Mouse (Mus musculus): ENCODE measurements around the gene Atp2b1. TPM values are rescaled to one million over a fixed set of nuclear protein-coding genes. Genes with fewer than 3 reads are reported as not detected.

Atp2b1 gene
- polyA plus RNA-seq, 1 experiment from 2014 or later: 127 TPM

GRCm38 (mm10) chr10:99004866-99005265, 90.7 kb downstream of the Atp2b1 start:
- no peaks in the 10 kb centered on the region for H3K4me1 ChIP-seq
- H3K4me3 ChIP-seq: no peak overlapping the region
- peaks cover 61% of the 10 kb centered on the region for H3K36me3 ChIP-seq
- no peaks in the 10 kb centered on the region for H3K9me3 ChIP-seq
- ATAC-seq (ENCODE audit: insufficient number of reproducible peaks, insufficient read depth, low FRiP score, low TSS enrichment, low read depth): no peak
- no peak overlapping the region for H3K9ac ChIP-seq
- H3K4me2 ChIP-seq: no peak overlapping the region
- WGBS: 85% methylated on average over 3 of the region's 3 CpGs
- no peaks in the 10 kb centered on the region for H3K27me3 ChIP-seq
- H3K27ac ChIP-seq: no peak overlapping the region

- Histone ChIP-seq H3K27ac (no peak overlapping the region), H3K4me2 (no peak overlapping the region), H3K4me3 (no peak overlapping the region), H3K9ac (no peak overlapping the region), H3K36me3 (peaks cover 30% of the 10 kb centered on the region), H3K27me3 (no peaks in the 10 kb centered on the region), H3K9me3 (no peaks in the 10 kb centered on the region), H3K4me1 (no peaks in the 10 kb centered on the region)
- no peak for ATAC-seq (ENCODE audit: insufficient number of reproducible peaks, insufficient read depth, low FRiP score, low TSS enrichment, low read depth)
- WGBS: 74% methylated on average over 3 of the region's 3 CpGs
Measured at GRCm38 (mm10) chr10:99011084-99011483, 96.9 kb downstream of the Atp2b1 start.

DNA sequence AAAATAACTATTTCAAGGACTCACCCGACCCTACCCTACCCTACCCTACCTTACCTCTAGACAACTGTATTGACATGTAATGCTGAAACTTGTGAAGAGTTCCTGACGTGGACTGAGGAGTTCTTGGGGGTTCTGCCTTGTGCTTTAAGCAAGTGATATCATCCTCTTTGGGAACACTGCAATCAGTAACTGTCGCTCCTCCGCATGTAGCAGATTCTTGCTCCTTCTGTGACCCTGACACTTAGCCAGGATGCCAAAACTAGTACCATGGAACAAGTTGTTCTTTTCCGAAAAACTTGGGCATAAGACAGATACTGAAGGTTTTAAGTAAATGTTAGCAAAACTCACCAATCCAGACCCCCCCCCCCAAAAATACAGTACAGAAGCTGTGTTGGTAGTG, 97.9 kb downstream of the Atp2b1 start:
- ATAC-seq (ENCODE audit: insufficient number of reproducible peaks, insufficient read depth, low FRiP score, low TSS enrichment, low read depth): no peak
- H3K36me3 ChIP-seq: peaks cover 26% of the 10 kb centered on the region
- WGBS: 83% methylated on average over 5 of the region's 5 CpGs

DNA sequence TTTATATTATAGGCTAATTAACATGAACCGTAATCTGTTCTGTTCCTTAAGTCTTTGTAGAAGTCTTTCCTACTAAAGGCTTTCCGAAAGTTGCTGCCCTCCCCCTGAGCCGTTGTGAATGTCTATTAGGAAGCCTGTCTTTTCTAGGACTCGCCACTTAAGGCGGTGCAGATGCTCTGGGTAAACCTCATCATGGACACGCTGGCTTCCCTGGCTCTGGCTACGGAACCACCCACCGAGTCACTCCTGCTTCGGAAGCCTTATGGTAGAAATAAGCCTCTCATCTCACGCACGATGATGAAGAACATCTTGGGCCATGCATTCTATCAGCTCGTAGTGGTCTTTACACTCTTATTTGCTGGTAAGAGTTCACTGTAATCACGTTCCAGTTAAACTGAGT, 100.5 kb downstream of the Atp2b1 start:
- Histone ChIP-seq H3K27ac (no peak overlapping the region), H3K27me3 (no peaks in the 10 kb centered on the region), H3K36me3 (peaks cover 37% of the 10 kb centered on the region), H3K4me3 (no peak overlapping the region), H3K9ac (no peak overlapping the region), H3K9me3 (no peaks in the 10 kb centered on the region), H3K4me2 (no peak overlapping the region), H3K4me1 (no peaks in the 10 kb centered on the region)
- no peak for ATAC-seq (ENCODE audit: insufficient number of reproducible peaks, insufficient read depth, low FRiP score, low TSS enrichment, low read depth)
- 84% methylated on average over 13 of the region's 13 CpGs for WGBS

More for the DNA sequence above, 97.9 kb downstream of the Atp2b1 start:
- H3K27ac ChIP-seq: no peak overlapping the region
- no peak overlapping the region for H3K4me3 ChIP-seq
- no peak overlapping the region for H3K9ac ChIP-seq
- no peaks in the 10 kb centered on the region for H3K27me3 ChIP-seq
- no peaks in the 10 kb centered on the region for H3K9me3 ChIP-seq
- no peaks in the 10 kb centered on the region for H3K4me1 ChIP-seq
- no peak overlapping the region for H3K4me2 ChIP-seq

DNA sequence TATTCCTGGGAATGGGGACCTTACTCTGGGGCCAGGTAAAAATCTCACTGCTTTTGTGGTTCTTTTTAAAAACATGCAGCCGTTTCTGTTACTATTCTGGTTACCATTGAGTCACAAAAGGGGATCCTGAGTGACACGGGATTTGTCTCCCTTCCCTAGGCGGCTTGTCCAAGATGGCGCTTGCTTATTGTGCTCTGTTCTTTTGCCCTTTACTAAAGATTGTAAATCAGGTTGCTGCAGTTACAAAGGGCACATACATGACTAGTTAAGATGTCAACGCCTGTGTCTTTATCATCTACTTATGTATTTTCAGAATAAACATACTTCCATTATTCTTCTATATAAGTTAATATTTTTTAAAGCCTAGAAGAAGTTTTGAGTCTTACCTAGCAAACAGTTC, 102.8 kb downstream of the Atp2b1 start:
- no peaks in the 10 kb centered on the region for H3K27me3 ChIP-seq
- no peak for ATAC-seq (ENCODE audit: insufficient number of reproducible peaks, insufficient read depth, low FRiP score, low TSS enrichment, low read depth)
- no peak overlapping the region for H3K4me2 ChIP-seq
- H3K4me1 ChIP-seq: no peaks in the 10 kb centered on the region
- no peak overlapping the region for H3K9ac ChIP-seq
- H3K36me3 ChIP-seq: peaks cover 42% of the 10 kb centered on the region
- H3K4me3 ChIP-seq: no peak overlapping the region
- 92% methylated on average over 5 of the region's 5 CpGs for WGBS
- no peaks in the 10 kb centered on the region for H3K9me3 ChIP-seq
- H3K27ac ChIP-seq: no peak overlapping the region

DNA sequence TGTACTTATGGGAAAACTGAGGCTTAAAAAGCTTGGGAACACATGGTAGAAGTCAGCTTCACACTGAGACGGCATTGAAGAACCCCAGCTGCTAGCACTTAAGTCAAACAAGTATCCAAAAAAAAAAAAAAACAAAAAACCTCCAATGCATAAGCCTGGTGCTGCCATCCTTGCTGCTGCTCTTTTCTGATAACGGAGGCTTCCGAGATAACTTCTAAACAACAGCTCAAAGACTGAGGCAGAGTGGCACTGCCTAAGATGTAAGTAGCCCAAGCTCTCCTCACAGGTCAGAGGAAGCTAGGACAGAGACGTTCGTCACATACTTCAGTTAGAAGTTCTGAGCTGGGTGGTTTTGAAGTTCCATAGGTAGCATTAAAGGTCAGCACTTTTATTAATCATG, 113.3 kb downstream of the Atp2b1 start:
- H3K9me3 ChIP-seq: no peaks in the 10 kb centered on the region
- 86% methylated on average over 5 of the region's 5 CpGs for WGBS
- no peak overlapping the region for H3K27ac ChIP-seq
- H3K4me3 ChIP-seq: no peak overlapping the region
- H3K9ac ChIP-seq: no peak overlapping the region
- H3K36me3 ChIP-seq: peaks cover 9% of the 10 kb centered on the region; the same call in 1 of the 2 replicates
- ATAC-seq (ENCODE audit: insufficient number of reproducible peaks, insufficient read depth, low FRiP score, low TSS enrichment, low read depth): no peak
- H3K4me1 ChIP-seq: no peaks in the 10 kb centered on the region
- H3K27me3 ChIP-seq: no peaks in the 10 kb centered on the region
- H3K4me2 ChIP-seq: no peak overlapping the region

- WGBS: 67% methylated on average over 7 of the region's 7 CpGs
- Histone ChIP-seq H3K9ac (no peak overlapping the region), H3K4me3 (no peak overlapping the region), H3K36me3 (0 out of 2 replicates have a peak, but pooled peaks cover 2% of the 10 kb centered on the region), H3K4me1 (no peaks in the 10 kb centered on the region), H3K9me3 (no peaks in the 10 kb centered on the region), H3K27ac (no peak overlapping the region), H3K27me3 (no peaks in the 10 kb centered on the region), H3K4me2 (no peak overlapping the region)
- ATAC-seq (ENCODE audit: insufficient number of reproducible peaks, insufficient read depth, low FRiP score, low TSS enrichment, low read depth): no peak
Measured at GRCm38 (mm10) chr10:99029844-99030243, 115.6 kb downstream of the Atp2b1 start.

DNA sequence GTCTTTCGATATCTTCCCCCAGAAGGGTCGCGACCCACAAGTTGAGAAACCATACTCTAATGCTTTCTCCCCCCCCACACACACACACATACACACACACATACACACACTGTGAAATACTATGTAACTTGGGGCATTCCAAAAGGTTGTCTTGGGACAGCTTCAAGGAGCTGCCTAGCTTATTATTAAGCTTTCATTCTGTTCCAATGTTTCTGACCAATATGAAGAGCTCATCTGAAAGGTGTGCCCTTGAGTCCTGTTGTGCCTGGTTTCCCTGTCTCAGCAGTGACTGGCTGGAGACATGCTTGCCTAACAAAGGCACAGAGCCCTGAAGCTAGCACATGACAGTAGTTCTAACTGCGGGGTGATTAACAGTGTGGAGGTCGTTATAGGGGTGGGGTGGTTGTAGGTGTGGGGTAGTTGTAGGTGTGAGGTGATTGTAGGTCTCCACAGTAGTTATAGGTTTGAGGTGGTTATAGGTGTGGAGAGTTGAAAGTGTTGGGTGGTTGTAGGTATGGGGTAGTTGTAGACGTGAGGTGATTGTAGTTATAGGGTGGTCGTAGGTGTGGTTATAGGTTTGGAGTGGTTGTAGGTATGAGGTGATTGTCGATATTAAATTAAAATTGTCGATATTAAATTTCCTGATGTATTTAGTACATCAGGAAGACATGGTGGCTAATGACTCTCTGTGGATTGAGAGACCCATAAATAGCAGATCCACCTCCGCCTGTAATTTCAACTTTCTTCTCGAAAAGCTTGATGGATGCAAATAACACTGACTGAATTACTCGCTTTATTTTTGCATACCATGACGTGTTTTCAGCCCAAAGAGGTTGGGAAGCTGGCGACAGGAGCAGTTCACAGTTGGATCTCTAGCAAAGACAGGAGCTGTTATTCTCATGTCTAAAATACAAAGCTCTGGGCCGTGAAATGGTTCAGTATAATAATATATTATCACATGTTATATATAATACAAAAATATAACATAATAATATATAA, 119.9 kb downstream of the Atp2b1 start:
- WGBS: 92% methylated on average over 15 of the region's 15 CpGs
- Histone ChIP-seq H3K36me3 (no peaks in the 10 kb centered on the region), H3K4me3 (no peak overlapping the region), H3K27me3 (no peaks in the 10 kb centered on the region), H3K9ac (no peak overlapping the region), H3K9me3 (no peaks in the 10 kb centered on the region), H3K4me1 (no peaks in the 10 kb centered on the region), H3K4me2 (no peak overlapping the region), H3K27ac (no peak overlapping the region)
- ATAC-seq (ENCODE audit: insufficient number of reproducible peaks, insufficient read depth, low FRiP score, low TSS enrichment, low read depth): no peak; the same call in 1 of the 2 replicates

DNA sequence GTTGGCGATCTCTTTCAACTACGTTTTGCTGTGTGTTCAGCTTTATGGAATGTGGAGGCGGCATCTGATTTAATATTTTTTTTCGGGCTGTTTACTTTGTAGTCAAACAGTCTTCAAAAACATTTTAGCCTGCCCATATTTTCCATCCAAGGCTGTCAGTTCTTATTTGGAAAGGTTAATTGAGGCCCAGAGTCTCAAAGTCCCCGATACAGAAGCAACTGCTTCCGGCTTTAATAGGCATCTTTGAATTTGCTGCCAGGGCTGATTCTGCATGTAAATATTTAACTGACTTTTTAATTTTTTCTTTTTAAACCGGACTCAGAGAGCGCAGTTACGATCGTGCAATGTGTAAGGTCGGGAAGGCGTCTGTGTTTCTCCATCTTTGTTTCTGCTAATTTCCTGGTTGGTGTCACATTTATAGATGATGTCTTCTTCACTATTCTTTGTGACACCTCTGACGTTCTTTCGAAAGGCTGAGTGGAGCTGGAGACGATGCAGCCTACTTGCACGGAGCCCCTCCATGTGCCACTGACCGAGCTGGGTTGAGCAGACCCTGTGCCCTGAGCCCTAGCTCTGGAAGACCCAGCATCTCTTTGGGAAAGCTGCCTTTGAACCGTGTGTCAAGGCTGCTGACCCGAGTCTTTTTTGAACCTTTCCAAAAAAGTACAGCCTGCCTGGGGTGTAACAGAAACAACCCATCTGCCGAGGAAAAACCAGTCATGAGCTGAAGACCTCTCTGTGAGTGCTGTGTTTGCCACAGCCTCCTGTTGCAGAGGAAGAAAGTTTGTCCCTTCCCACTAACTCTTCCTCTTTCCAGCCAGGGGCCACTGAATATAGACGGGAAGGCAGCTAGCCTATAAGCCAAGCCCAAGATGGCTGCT, 123.2 kb downstream of the Atp2b1 start:
- Histone ChIP-seq H3K4me3 (no peak overlapping the region), H3K4me2 (no peak overlapping the region), H3K27me3 (no peaks in the 10 kb centered on the region), H3K4me1 (no peaks in the 10 kb centered on the region), H3K9ac (no peak overlapping the region), H3K27ac (no peak overlapping the region), H3K9me3 (no peaks in the 10 kb centered on the region), H3K36me3 (no peaks in the 10 kb centered on the region)
- no peak for ATAC-seq (ENCODE audit: insufficient number of reproducible peaks, insufficient read depth, low FRiP score, low TSS enrichment, low read depth)
- 71% methylated on average over 21 of the region's 21 CpGs for WGBS

DNA sequence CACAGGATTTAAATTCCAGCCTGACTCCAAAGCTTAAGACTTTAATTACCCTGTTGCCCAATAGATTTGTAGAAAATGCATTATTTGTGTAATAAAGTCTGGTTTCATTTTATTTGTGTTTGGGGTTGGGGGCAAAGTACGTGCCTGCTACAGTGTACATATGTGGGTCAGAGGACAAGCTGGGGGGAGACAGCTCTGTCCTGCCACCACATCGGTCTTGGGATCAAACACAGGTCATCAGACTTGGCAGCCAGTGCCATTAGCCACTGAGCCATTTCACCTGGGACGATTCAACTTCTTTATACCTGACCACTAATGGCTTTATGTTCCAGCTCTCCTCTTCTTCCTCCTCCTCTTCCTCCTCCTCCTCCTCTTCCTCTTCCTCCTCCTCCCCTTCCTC, 124.7 kb downstream of the Atp2b1 start:
- Histone ChIP-seq H3K27ac (no peak overlapping the region), H3K9ac (no peak overlapping the region), H3K36me3 (no peaks in the 10 kb centered on the region), H3K9me3 (no peaks in the 10 kb centered on the region), H3K4me2 (no peak overlapping the region), H3K4me1 (no peaks in the 10 kb centered on the region), H3K27me3 (no peaks in the 10 kb centered on the region), H3K4me3 (no peak overlapping the region)
- ATAC-seq (ENCODE audit: insufficient number of reproducible peaks, insufficient read depth, low FRiP score, low TSS enrichment, low read depth): no peak
- WGBS: 69% methylated on average over 3 of the region's 3 CpGs

DNA sequence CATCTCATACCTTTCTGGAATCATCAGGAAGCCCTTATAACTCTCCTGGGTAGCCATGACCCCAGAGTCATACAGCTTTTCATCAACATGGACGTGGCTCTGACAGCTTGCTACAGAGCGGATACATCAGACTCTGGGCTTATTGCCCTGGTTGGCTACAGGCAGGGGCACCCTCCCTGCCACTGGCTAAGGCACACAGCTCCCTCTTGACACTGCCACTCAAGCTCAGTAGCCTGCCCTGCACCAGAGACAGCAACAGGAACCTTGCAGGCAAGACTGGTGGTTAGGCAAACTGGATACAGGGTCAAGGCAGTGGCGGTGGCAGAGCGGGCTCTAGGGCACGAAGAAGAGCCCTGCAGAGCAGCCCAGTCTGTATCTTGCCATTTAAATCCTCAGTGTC, 126.0 kb downstream of the Atp2b1 start:
- Histone ChIP-seq H3K4me3 (no peak overlapping the region), H3K27ac (no peak overlapping the region), H3K4me1 (no peaks in the 10 kb centered on the region), H3K36me3 (no peaks in the 10 kb centered on the region), H3K4me2 (no peak overlapping the region), H3K9me3 (no peaks in the 10 kb centered on the region), H3K9ac (no peak overlapping the region), H3K27me3 (no peaks in the 10 kb centered on the region)
- WGBS: 87% methylated on average over 5 of the region's 5 CpGs
- ATAC-seq (ENCODE audit: insufficient number of reproducible peaks, insufficient read depth, low FRiP score, low TSS enrichment, low read depth): no peak
